Mouse (Mus musculus) intestine, embryonic 16.5 days (tissue): ENCODE data around the gene Stat5b. TPM values are rescaled to one million over a fixed set of nuclear protein-coding genes. Genes with fewer than 3 reads are reported as not detected.

Source experiments
- ATAC-seq: fragments of 200-750 bp; cut with Nextera tagmentation; 2 replicates; pipeline ENCODE4 v1.8.0; 2017; ENCODE audit warnings: moderate TSS enrichment, moderate library complexity
- H3K27ac ChIP-seq: fragments of 300-500 bp; sonication (generic); 2 replicates; pipeline ENCODE4 v1.5.1; 2014; ENCODE audit warnings: mild to moderate bottlenecking, low read length
- H3K27me3 ChIP-seq: fragments of 300-500 bp; sonication (generic); replicated peaks from 2 replicates; pipeline ENCODE4 v1.6.1; 2014; ENCODE audit warnings: low read length, control low read depth, mixed read lengths; ENCODE audit not compliant: control insufficient read depth, insufficient read depth
- H3K36me3 ChIP-seq: fragments of 300-500 bp; sonication (generic); 2 replicates; pipeline ENCODE4 v1.6.1; 2014; ENCODE audit warnings: low read length, control low read depth; ENCODE audit not compliant: control insufficient read depth, insufficient read depth
- H3K4me1 ChIP-seq: fragments of 300-500 bp; sonication (generic); 2 replicates; pipeline ENCODE4 v1.6.1; 2014; ENCODE audit warnings: low read length, control low read depth, mixed read lengths; ENCODE audit not compliant: control insufficient read depth, insufficient read depth
- H3K4me2 ChIP-seq: fragments of 300-500 bp; sonication (generic); 2 replicates; pipeline ENCODE4 v1.6.1; 2014; ENCODE audit warnings: low read depth, low read length, control low read depth
- H3K4me3 ChIP-seq: fragments of 300-500 bp; sonication (generic); 2 replicates; pipeline ENCODE4 v1.5.1; 2014; ENCODE audit warnings: mild to moderate bottlenecking, low read length
- H3K9ac ChIP-seq: fragments of 300-500 bp; sonication (generic); 2 replicates; pipeline ENCODE4 v1.6.1; 2014; ENCODE audit warnings: low read depth, low read length
- H3K9me3 ChIP-seq: fragments of 300-500 bp; sonication (generic); 2 replicates; pipeline ENCODE4 v1.6.1; 2016; ENCODE audit warnings: low read length, control low read depth; ENCODE audit not compliant: control insufficient read depth
- WGBS: fragments of 180-500 bp; shearing (Covaris S2); extraction: QIAGEN DNeasy Blood & Tissue Kit; methylation state at CpG from one replicate; pipeline ENCODE4 v1.1.7; 2014; 5-methylcytosine and 5-hydroxymethylcytosine counted together
- polyA plus RNA-seq: library from polyadenylated mRNA; unstranded; fragments of >200 nt; fragmentation: Nextera tagmentation; extraction: Ambion mirVana; gene quantifications from 2 replicates; pipeline ENCODE4 v1.2.1, GENCODE M21; 2015

Gene Stat5b
- polyA plus RNA-seq, 1 experiment from 2014 or later, result 22.8 TPM

DNA sequence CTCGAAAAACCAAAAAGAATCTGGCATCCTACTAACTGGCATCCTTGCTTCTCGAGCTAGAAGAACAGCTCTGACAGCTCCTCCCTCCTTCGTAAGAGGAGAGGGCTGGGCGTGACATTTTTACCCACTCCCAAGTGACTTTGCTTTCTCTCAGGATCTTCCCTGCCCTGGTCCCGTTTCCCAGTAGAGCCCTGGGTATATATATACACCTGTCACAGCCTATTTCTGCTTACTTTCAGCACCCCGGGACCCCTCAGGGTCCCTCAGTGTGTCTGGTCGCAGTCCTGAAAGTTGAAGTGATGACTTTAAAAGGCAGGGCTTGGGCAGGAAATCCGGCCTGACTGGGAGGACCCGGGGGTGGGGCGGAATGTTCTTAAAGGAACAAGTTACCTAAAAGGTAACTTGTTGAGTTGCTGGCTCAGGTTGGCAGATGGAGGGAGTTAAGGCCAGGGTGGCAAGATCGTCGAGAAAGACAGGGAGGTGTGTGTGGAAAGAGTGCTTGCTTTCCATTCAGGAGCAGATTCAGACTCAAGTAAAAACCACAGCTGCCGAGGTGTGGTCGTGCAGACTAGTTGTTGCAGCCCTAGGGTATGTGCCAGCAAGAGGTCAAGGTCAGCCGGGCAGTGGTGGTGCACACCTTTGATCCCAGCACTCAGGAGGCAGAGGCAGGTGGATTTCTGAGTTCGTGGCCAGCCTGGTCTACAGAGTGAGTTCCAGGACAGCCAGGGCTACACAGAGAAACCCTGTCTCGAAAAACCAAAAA, 79.7 kb downstream of the Stat5b start, which contains the start of gene Ghdc:
Ghdc (minus strand) TSS at position 312 of the 763 bp plus-strand sequence.
- Histone ChIP-seq H3K4me3 (peak within 1 kb of the TSS; percentile 84), H3K9ac (peak within 1 kb of the TSS; percentile 75), H3K36me3 (no peaks in the 10 kb centered on the region), H3K4me2 (peak within 1 kb of the TSS; percentile 64), H3K27me3 (no peaks in the 10 kb centered on the region), H3K4me1 (peaks cover 5% of the 10 kb centered on the region), H3K9me3 (no peaks in the 10 kb centered on the region), H3K27ac (peak within 1 kb of the TSS; percentile 65)
- 16% methylated on average over 17 of the region's 17 CpGs for WGBS
- ATAC-seq, result peak; percentile 89

DNA sequence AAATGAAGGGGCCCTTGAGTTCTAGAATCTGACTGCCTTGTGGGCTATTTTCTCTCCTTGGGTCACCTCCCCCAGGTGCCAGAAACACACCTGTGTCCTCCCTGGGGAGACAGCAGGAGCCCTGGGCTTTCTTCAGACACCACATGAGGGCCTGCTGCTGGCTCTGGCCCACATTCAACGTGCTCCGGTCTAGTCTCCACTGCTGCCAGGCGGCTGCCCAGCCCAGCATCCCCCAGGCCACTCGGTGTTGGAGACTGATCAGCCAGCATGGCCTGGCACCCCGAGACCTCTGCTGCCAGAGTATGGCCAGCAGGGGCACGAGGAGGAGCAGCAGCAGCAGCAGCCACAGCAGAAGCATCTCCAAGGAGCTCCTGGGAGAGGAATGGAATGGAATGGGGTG, 80.5 kb downstream of the Stat5b start:
- Histone ChIP-seq H3K9ac (peak overlapping the region; percentile 75), H3K4me2 (peak overlapping the region; percentile 64), H3K27ac (no peak overlapping the region), H3K4me3 (peak overlapping the region; percentile 84), H3K4me1 (peaks cover 5% of the 10 kb centered on the region), H3K27me3 (no peaks in the 10 kb centered on the region), H3K9me3 (no peaks in the 10 kb centered on the region), H3K36me3 (no peaks in the 10 kb centered on the region)
- ATAC-seq, result peak; percentile 5; the same call in 1 of the 2 replicates
- 54% methylated on average over 6 of the region's 6 CpGs for WGBS

DNA sequence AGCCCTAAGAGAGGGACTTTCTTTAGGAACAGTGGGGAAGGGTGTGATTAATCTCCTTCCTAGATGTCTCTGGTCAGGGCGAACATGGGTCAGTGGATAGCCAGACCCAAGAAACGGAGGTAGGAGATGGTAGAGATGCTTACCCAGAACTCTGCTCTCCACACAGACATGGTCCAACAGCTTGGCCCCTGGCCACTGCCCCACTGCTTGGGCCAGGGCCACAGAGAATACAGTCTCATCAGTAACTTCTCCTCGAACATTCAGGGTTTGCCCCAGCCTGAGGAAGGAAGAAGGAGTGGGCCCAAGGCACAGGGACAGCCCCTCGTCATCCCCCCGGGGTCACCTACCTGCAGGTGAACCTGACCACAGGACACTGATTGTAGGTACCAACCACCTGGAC, 82.7 kb downstream of the Stat5b start:
- Histone ChIP-seq H3K9ac (no peak overlapping the region), H3K27me3 (no peaks in the 10 kb centered on the region), H3K36me3 (no peaks in the 10 kb centered on the region), H3K4me3 (no peak overlapping the region), H3K4me1 (peaks cover 5% of the 10 kb centered on the region), H3K4me2 (no peak overlapping the region), H3K27ac (no peak overlapping the region), H3K9me3 (no peaks in the 10 kb centered on the region)
- WGBS, result 88% methylated on average over 5 of the region's 5 CpGs
- no peak for ATAC-seq

DNA sequence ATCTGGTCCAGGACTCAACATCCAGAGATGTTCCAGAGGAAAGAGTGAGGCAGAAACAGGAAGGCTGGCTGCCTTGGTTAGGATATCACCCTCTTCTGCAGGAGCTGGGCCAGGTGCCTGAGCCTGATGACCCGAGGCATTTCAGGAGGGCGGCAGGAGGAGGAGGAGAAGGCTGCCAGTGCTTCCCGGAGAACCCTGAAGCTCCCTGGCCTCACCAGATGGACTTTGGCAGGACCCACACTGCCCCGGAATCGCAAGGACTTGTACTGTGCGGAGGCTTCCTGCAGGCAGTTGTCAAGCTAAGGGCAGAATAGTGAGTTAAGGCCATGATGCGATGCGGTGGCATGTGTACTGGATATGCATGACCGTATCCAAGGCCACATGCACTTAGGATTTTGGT, 83.8 kb downstream of the Stat5b start:
- WGBS, result 81% methylated on average over 9 of the region's 9 CpGs
- 0 out of 2 replicates have a peak, but pooled peaks cover 5% of the 10 kb centered on the region for H3K27me3 ChIP-seq

DNA sequence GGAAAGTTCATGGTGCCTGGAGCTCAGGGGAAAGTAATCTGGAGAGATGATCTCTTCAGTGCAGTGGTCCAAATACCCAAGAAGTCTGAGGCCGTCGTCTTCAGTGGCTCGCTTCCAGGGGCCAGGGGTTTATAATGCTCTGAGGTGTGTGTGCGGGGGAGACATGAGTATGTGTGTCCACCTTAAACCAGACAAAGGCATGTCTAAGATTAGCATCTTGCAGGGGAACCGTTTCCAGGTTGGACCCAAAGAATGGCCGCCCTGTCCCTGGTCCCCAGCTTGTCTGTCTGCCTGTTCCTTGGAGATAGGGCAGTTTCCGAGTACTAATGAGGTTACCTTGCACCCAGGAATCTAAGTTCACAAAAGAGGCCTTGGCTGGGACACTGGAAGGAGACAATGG, 87.7 kb downstream of the Stat5b start, which contains the start of gene Hcrt:
Hcrt (minus strand) TSS at position 101 of the 400 bp plus-strand sequence.
- Histone ChIP-seq H3K4me3 (peak within 1 kb of the TSS; percentile 53), H3K9ac (peak within 1 kb of the TSS; percentile 61; the same call in 1 of the 2 replicates), H3K36me3 (no peaks in the 10 kb centered on the region), H3K4me1 (peaks cover 10% of the 10 kb centered on the region), H3K4me2 (peak within 1 kb of the TSS; percentile 86), H3K27me3 (peaks cover 30% of the 10 kb centered on the region), H3K9me3 (no peaks in the 10 kb centered on the region), H3K27ac (no peak within 1 kb of the TSS)
- 79% methylated on average over 7 of the region's 7 CpGs for WGBS
- no peak for ATAC-seq

More for the DNA sequence above, 83.8 kb downstream of the Stat5b start:
- H3K4me3 ChIP-seq, result no peak overlapping the region
- H3K27ac ChIP-seq, result no peak overlapping the region
- H3K4me2 ChIP-seq, result no peak overlapping the region
- H3K4me1 ChIP-seq, result peaks cover 5% of the 10 kb centered on the region
- no peaks in the 10 kb centered on the region for H3K36me3 ChIP-seq
- no peaks in the 10 kb centered on the region for H3K9me3 ChIP-seq
- no peak overlapping the region for H3K9ac ChIP-seq
- no peak for ATAC-seq

DNA sequence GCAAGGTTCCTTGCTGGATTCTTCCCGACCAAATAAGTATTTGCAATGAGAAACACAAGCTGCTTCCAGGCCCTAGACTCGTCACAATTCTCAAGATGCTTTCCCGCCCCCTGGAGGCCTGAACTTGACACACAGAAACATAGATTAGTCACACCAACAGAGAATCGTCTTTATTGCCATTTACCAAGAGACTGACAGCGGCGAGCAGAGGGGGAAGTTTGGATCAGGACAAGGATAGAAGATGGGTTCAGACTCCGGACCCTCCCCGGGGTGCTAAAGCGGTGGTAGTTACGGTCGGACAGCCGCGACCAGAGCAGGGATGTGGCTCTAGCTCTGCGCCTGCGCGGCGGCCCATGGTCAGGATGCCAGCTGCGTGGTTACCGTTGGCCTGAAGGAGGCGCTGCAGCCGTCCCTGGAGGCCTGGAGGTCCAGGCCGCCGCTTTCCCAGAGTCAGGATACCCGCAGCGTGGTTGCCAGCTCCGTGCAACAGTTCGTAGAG, 88.9 kb downstream of the Stat5b start:
- peak overlapping the region; percentile 86 for H3K4me2 ChIP-seq
- H3K27me3 ChIP-seq, result peaks cover 30% of the 10 kb centered on the region
- ATAC-seq, result peak; percentile 60
- peak overlapping the region; percentile 61; the same call in 1 of the 2 replicates for H3K9ac ChIP-seq
- H3K36me3 ChIP-seq, result no peaks in the 10 kb centered on the region
- no peaks in the 10 kb centered on the region for H3K9me3 ChIP-seq
- under 1% methylated on average over 27 of the region's 27 CpGs for WGBS
- H3K4me1 ChIP-seq, result peaks cover 10% of the 10 kb centered on the region
- H3K4me3 ChIP-seq, result peak overlapping the region; percentile 53
- no peak overlapping the region for H3K27ac ChIP-seq

DNA sequence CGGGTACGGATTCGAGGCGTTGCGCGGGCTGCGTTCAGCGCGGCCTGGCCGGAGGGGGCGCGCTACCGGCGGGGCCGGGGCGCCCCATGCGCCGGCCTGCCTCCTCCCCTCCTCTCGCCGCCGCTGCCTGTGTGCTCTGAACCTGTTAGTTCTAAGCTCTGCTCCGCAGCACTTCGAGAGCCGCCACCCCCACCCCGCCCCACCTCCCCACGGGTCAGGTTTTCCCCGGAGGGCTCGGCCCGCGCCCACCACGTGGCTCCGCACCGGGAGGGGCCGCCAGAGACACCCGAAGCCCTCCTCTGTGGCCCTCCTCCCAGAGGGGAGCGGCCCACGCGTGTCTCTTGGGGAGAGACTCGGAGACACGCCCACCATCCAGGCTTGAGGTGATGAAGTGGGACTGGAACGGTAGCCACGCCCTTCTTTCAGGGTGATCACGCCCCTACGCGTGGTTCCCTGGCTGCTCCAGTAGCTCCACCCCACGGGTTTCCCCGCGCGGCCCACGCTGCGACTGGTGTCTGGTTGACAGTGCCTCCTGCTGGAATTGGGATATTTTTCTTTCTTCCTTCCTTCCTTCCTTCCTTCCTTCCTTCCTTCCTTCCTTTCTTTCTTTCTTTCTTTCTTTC, 90.8 kb downstream of the Stat5b start, which contains the start of gene Kcnh4:
Kcnh4 (minus strand) TSS at position 332 of the 623 bp plus-strand sequence.
- H3K27me3 ChIP-seq, result peaks cover 30% of the 10 kb centered on the region
- no peak within 1 kb of the TSS for H3K9ac ChIP-seq
- no peaks in the 10 kb centered on the region for H3K9me3 ChIP-seq
- 1% methylated on average over 50 of the region's 51 CpGs for WGBS
- H3K27ac ChIP-seq, result no peak within 1 kb of the TSS
- no peak for ATAC-seq
- H3K36me3 ChIP-seq, result no peaks in the 10 kb centered on the region
- H3K4me2 ChIP-seq, result peak within 1 kb of the TSS; percentile 60
- H3K4me1 ChIP-seq, result peaks cover 10% of the 10 kb centered on the region
- H3K4me3 ChIP-seq, result peak within 1 kb of the TSS; percentile 43

DNA sequence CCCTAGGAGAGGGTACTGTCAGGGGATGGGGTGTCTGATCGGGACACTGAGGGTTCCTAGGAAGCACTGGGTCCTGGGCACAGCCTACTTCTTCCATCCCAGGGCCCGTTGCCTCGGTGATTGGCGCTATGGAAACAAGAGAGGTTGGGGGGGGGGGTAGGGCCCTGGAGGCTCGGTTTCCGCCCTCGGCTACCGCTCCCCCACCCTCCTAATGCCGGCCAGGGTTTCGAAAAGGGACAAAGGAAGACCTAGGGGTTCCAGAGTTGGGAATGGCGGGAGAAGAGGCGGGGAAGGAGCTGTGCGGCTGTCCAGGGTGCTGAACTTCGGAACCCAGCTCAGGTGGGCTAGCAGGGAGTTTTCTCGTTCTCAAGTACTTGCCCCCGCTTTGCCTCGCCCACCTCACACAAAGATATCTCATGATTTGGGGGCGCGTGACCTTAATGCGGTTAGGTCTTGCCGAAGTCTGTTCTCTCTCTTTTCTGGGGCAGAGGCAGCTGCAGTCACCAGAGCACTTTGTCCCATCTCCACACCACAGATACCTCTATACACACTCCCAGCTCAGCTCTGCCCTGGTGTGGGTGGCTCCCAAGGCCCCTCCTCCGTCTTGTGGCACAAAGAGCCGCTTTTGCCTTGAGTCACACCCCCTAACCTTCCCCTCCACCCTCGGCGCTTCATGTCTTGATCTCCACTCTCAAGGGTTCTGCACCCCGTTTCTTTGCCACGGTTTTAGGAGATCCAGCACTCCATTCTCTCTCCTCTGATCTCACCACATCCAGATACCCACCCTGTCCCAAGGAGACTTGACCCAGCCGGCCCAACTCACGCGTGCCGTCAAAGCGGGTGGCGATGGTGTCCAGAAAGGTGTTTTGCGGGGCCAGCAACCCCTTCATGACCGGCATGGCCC, 91.6 kb downstream of the Stat5b start:
- ATAC-seq, result peak; percentile 37; the same call in 1 of the 2 replicates
- Histone ChIP-seq H3K9ac (no peak overlapping the region), H3K4me2 (peak overlapping the region; percentile 60), H3K4me1 (peaks cover 10% of the 10 kb centered on the region), H3K27me3 (peaks cover 30% of the 10 kb centered on the region), H3K4me3 (peak overlapping the region; percentile 43), H3K36me3 (no peaks in the 10 kb centered on the region), H3K9me3 (no peaks in the 10 kb centered on the region), H3K27ac (no peak overlapping the region)
- WGBS, result 2% methylated on average over 35 of the region's 35 CpGs
